Mouse (Mus musculus): ENCODE results near the gene Pdcl2. TPM values are rescaled to one million over a fixed set of nuclear protein-coding genes. Genes with fewer than 3 reads are reported as not detected.

Gene Pdcl2
- polyA plus RNA-seq, 1 experiment from 2014 or later, result not detected

DNA sequence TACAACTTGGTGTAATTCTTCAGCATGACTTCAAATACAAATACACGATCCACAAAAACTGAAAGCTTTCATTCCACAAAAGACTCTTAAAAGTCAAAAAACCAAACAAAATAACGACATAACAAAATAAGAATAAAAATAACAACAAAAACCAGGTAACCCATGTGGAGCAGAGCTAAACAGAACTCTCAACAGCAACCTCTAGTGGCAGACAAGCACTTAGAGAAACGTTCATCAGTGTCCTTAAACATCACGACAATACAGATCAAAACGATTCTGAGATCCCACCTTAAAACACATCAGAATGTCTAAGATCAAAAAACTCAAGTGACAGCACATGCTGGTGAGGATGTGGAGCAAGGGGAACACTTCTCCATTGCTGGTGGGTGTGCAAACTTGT is 43.9 kb downstream of the Pdcl2 start:
- Histone ChIP-seq H3K27me3 (ENCODE audit: insufficient read depth, poor library complexity, severe bottlenecking) (no peaks in the 10 kb centered on the region), H3K4me1 (replicated peaks) (no peaks in the 10 kb centered on the region; the same call in 1 of the 2 replicates), H3K4me3 (no peak overlapping the region), H3K27ac (no peak overlapping the region), H3K36me3 (no peaks in the 10 kb centered on the region), H3K9me3 (no peaks in the 10 kb centered on the region)
- WGBS, result 81% methylated on average over 5 of the region's 5 CpGs
- DNase-seq (ENCODE audit: low spot score), result no peak

DNA sequence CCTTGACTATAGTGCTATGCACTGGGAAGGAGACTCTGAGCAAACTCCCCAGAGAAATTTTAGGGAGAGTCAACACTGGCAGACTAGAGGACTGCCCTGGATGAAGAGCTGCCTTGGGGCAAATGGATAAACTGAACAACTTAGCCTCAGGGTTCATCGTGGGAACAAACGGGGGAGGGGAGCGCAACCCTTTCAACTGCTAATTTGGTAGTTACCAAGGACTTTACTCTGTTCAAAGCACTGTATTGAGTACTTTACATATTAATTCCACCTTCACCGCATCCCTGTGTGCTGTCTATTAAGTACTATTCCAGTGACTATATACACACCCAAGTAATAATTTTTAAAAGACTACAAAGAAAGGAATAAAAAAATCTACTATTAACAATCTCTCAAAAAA is 45.3 kb downstream of the Pdcl2 start:
- H3K4me3 ChIP-seq, result no peak overlapping the region
- WGBS, result 45% methylated on average over 4 of the region's 4 CpGs
- H3K36me3 ChIP-seq, result no peaks in the 10 kb centered on the region
- no peaks in the 10 kb centered on the region for H3K27me3 ChIP-seq (ENCODE audit: insufficient read depth, poor library complexity, severe bottlenecking)
- no peaks in the 10 kb centered on the region; the same call in 1 of the 2 replicates for H3K4me1 ChIP-seq (replicated peaks)
- H3K9me3 ChIP-seq, result no peaks in the 10 kb centered on the region
- no peak for DNase-seq (ENCODE audit: low spot score)
- no peak overlapping the region for H3K27ac ChIP-seq

- H3K4me3 ChIP-seq, result no peak overlapping the region
- no peaks in the 10 kb centered on the region for H3K27me3 ChIP-seq (ENCODE audit: insufficient read depth, poor library complexity, severe bottlenecking)
- no peak for DNase-seq (ENCODE audit: low spot score)
- no peaks in the 10 kb centered on the region for H3K36me3 ChIP-seq
- no peaks in the 10 kb centered on the region; the same call in 1 of the 2 replicates for H3K4me1 ChIP-seq (replicated peaks)
- WGBS, result 92% methylated on average over 1 of the region's 1 CpGs
- no peaks in the 10 kb centered on the region for H3K9me3 ChIP-seq
- no peak overlapping the region for H3K27ac ChIP-seq
Observed at GRCm38 (mm10) chr5:76283890-76284289, 47.1 kb downstream of the Pdcl2 start.

- WGBS, result 91% methylated on average over 4 of the region's 4 CpGs
- Histone ChIP-seq H3K4me1 (replicated peaks) (no peaks in the 10 kb centered on the region), H3K9me3 (no peaks in the 10 kb centered on the region), H3K27ac (no peak overlapping the region), H3K4me3 (no peak overlapping the region), H3K36me3 (peaks cover 6% of the 10 kb centered on the region; the same call in 1 of the 2 replicates), H3K27me3 (ENCODE audit: insufficient read depth, poor library complexity, severe bottlenecking) (no peaks in the 10 kb centered on the region)
- DNase-seq (ENCODE audit: low spot score), result no peak
Observed at GRCm38 (mm10) chr5:76274977-76275376, 56.0 kb downstream of the Pdcl2 start.

Other genes with a start within 250 kb of the Pdcl2 start
- gene Srd5a3, start 190.9 kb downstream of the Pdcl2 start, polyA plus RNA-seq (2016; fragmentation: Nextera tagmentation; extraction: Ambion mirVana), result 20.7 and 21.4 TPM in 2 replicates
- 69.9 and 76.2 TPM in 2 replicates for gene Tmem165, start 147.3 kb downstream of the Pdcl2 start, polyA plus RNA-seq (2016; fragmentation: Nextera tagmentation; extraction: Ambion mirVana)
- gene Clock, start 26.4 kb downstream of the Pdcl2 start, polyA plus RNA-seq (2016; fragmentation: Nextera tagmentation; extraction: Ambion mirVana), result 10.4 and 11.4 TPM in 2 replicates
- 0.76 and 1.0 TPM in 2 replicates for gene Nmu, start 32.6 kb upstream of the Pdcl2 start, polyA plus RNA-seq (2016; fragmentation: Nextera tagmentation; extraction: Ambion mirVana)
- 3.6 and 13.2 TPM in 2 replicates for gene Gm7271, start 152.9 kb upstream of the Pdcl2 start, polyA plus RNA-seq (2016; fragmentation: Nextera tagmentation; extraction: Ambion mirVana)
- 38.8 and 47.9 TPM in 2 replicates for gene Exoc1, start 198.2 kb upstream of the Pdcl2 start, polyA plus RNA-seq (2016; fragmentation: Nextera tagmentation; extraction: Ambion mirVana)

Measured in hindbrain, embryonic 10.5 days (tissue).